Mouse (Mus musculus): ENCODE measurements around the gene Fam160a1. TPM values are rescaled to one million over a fixed set of nuclear protein-coding genes. Genes with fewer than 3 reads are reported as not detected.
A peak's percentile ranks its signal among the peaks of the same experiment; 100 is the strongest.

Gene Fam160a1
- polyA plus RNA-seq, 1 experiment from 2014 or later = 6.5 TPM

DNA sequence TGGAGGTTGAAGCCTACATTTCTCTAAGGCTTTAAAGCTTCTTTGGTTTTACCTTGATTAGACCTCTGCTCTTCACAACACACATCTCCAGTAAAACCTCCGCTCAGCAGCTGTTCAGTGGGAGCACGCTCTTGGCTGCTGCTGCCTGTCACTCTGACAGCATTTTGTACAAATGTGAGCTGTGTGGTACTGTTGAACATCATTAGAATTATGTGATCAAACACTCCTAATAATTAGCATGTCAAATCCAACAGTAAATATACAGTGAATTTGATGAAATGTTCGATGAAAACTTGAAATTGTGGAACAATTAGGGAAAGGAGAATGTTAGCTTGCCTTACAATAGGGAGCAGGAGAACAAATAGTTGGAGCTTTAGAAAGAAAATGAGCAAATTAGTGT lies 38.0 kb upstream of the Fam160a1 start:
- 0 out of 2 replicates have a peak, but pooled peaks cover 3% of the 10 kb centered on the region for H3K4me1 ChIP-seq (ENCODE audit: control insufficient read depth, insufficient read depth, low read length)
- H3K4me3 ChIP-seq (ENCODE audit: low read depth, low read length) = no peak overlapping the region
- DNase-seq (ENCODE audit: low spot score) = no peak
- H3K9me3 ChIP-seq (ENCODE audit: control insufficient read depth, low read length) = no peaks in the 10 kb centered on the region
- H3K9ac ChIP-seq (ENCODE audit: low read depth, low read length) = no peak overlapping the region
- no peaks in the 10 kb centered on the region for H3K36me3 ChIP-seq (ENCODE audit: control insufficient read depth, insufficient read depth, low read length)
- no peak overlapping the region for H3K4me2 ChIP-seq (ENCODE audit: low read depth, low read length)
- ATAC-seq (ENCODE audit: low read depth) = no peak
- no peaks in the 10 kb centered on the region for H3K27me3 ChIP-seq (replicated peaks; ENCODE audit: control insufficient read depth, insufficient read depth, low read length)
- WGBS = 80% methylated on average over 3 of the region's 3 CpGs
- no peak overlapping the region for H3K27ac ChIP-seq (replicated peaks; ENCODE audit: low read depth, low read length)

DNA sequence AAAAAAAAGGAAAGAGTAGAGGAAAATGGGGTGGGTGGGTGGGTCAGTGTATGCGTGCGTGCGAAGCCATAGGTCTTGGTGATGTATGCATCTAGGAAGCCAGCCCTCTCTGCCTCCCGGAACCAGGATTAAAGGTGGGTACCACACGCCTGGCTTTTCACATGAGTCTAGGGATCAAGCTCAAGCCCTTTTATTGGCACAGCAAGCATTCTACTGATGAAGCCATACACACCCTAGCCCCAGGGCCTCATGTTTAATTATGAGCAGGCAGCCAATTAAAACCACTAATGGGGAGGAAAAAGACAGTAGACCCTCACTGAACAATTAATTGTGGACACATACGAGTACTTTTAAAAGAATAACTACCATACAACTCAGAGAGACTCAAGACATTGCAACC lies 37.1 kb upstream of the Fam160a1 start:
- no peak overlapping the region for H3K9ac ChIP-seq (ENCODE audit: low read depth, low read length)
- H3K4me1 ChIP-seq (ENCODE audit: control insufficient read depth, insufficient read depth, low read length) = 0 out of 2 replicates have a peak, but pooled peaks cover 3% of the 10 kb centered on the region
- H3K27me3 ChIP-seq (replicated peaks; ENCODE audit: control insufficient read depth, insufficient read depth, low read length) = no peaks in the 10 kb centered on the region
- H3K4me2 ChIP-seq (ENCODE audit: low read depth, low read length) = no peak overlapping the region
- H3K36me3 ChIP-seq (ENCODE audit: control insufficient read depth, insufficient read depth, low read length) = no peaks in the 10 kb centered on the region
- no peak for DNase-seq (ENCODE audit: low spot score)
- no peaks in the 10 kb centered on the region for H3K9me3 ChIP-seq (ENCODE audit: control insufficient read depth, low read length)
- 87% methylated on average over 6 of the region's 6 CpGs for WGBS
- H3K4me3 ChIP-seq (ENCODE audit: low read depth, low read length) = no peak overlapping the region
- ATAC-seq (ENCODE audit: low read depth) = no peak
- H3K27ac ChIP-seq (replicated peaks; ENCODE audit: low read depth, low read length) = no peak overlapping the region

DNA sequence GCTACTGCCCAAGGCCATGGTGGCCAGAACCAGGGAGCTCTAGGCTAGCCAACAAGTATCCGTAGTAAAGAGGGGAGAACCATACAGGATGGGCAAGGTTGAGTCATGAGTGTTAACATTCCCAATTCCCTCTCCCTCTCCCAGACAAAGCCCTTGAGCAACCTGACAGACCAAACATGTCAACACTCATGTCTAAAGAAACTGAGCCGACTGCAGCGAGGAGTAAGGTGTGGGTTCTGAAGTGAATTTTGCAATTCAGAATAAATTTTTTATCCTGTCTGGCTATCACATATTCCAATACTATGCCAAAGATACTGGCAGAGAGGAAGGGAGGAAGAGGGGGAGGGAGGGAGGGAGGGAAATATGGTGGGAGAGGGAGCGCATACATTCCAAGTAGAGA lies 36.6 kb upstream of the Fam160a1 start:
- DNase-seq (ENCODE audit: low spot score) = no peak
- Histone ChIP-seq H3K36me3 (ENCODE audit: control insufficient read depth, insufficient read depth, low read length) (no peaks in the 10 kb centered on the region), H3K27ac (replicated peaks; ENCODE audit: low read depth, low read length) (no peak overlapping the region), H3K4me3 (ENCODE audit: low read depth, low read length) (no peak overlapping the region), H3K27me3 (replicated peaks; ENCODE audit: control insufficient read depth, insufficient read depth, low read length) (no peaks in the 10 kb centered on the region), H3K4me2 (ENCODE audit: low read depth, low read length) (no peak overlapping the region), H3K9ac (ENCODE audit: low read depth, low read length) (no peak overlapping the region), H3K9me3 (ENCODE audit: control insufficient read depth, low read length) (no peaks in the 10 kb centered on the region), H3K4me1 (ENCODE audit: control insufficient read depth, insufficient read depth, low read length) (0 out of 2 replicates have a peak, but pooled peaks cover 1% of the 10 kb centered on the region)
- no peak for ATAC-seq (ENCODE audit: low read depth)
- WGBS = 83% methylated on average over 4 of the region's 4 CpGs

- no peaks in the 10 kb centered on the region for H3K27me3 ChIP-seq (replicated peaks; ENCODE audit: control insufficient read depth, insufficient read depth, low read length)
- DNase-seq (ENCODE audit: low spot score) = no peak
- H3K9ac ChIP-seq (ENCODE audit: low read depth, low read length) = no peak overlapping the region
- no peaks in the 10 kb centered on the region for H3K4me1 ChIP-seq (ENCODE audit: control insufficient read depth, insufficient read depth, low read length)
- no peak overlapping the region for H3K27ac ChIP-seq (replicated peaks; ENCODE audit: low read depth, low read length)
- no peak overlapping the region for H3K4me3 ChIP-seq (ENCODE audit: low read depth, low read length)
- ATAC-seq (ENCODE audit: low read depth) = no peak
- no peaks in the 10 kb centered on the region for H3K36me3 ChIP-seq (ENCODE audit: control insufficient read depth, insufficient read depth, low read length)
- H3K4me2 ChIP-seq (ENCODE audit: low read depth, low read length) = no peak overlapping the region
- whole genome bisulfite sequencing = 88% methylated on average over 1 of the region's 1 CpGs
- no peaks in the 10 kb centered on the region for H3K9me3 ChIP-seq (ENCODE audit: control insufficient read depth, low read length)
Observed at GRCm38 (mm10) chr3:85850079-85850478, 33.0 kb upstream of the Fam160a1 start.

DNA sequence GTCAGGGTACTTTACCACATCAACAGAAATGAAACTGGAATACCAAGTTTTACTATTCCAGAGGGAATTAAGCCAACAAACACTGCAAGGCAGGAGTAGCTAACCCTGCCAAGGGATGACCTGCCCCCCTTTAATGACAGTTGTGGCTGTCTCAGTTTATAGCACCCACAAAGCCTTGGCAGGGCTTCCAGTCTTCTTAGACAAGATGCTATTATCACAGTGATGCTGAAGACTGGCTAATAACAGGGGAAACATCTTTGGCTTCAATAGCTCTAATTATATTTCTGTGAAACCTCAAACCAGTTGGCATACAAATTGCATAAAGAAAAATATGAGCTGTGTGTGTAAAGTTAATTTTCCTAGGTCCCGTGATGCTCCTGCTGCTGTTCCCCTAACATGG lies 29.2 kb upstream of the Fam160a1 start:
- WGBS = 73% methylated on average over 1 of the region's 1 CpGs
- Histone ChIP-seq H3K4me1 (ENCODE audit: control insufficient read depth, insufficient read depth, low read length) (peaks cover 8% of the 10 kb centered on the region), H3K4me3 (ENCODE audit: low read depth, low read length) (no peak overlapping the region), H3K4me2 (ENCODE audit: low read depth, low read length) (no peak overlapping the region), H3K27ac (replicated peaks; ENCODE audit: low read depth, low read length) (no peak overlapping the region), H3K9ac (ENCODE audit: low read depth, low read length) (no peak overlapping the region), H3K27me3 (replicated peaks; ENCODE audit: control insufficient read depth, insufficient read depth, low read length) (no peaks in the 10 kb centered on the region), H3K36me3 (ENCODE audit: control insufficient read depth, insufficient read depth, low read length) (no peaks in the 10 kb centered on the region), H3K9me3 (ENCODE audit: control insufficient read depth, low read length) (no peaks in the 10 kb centered on the region)
- peak; percentile 84 for DNase-seq (ENCODE audit: low spot score)
- peak; percentile 32; the same call in 1 of the 2 replicates for ATAC-seq (ENCODE audit: low read depth)

DNA sequence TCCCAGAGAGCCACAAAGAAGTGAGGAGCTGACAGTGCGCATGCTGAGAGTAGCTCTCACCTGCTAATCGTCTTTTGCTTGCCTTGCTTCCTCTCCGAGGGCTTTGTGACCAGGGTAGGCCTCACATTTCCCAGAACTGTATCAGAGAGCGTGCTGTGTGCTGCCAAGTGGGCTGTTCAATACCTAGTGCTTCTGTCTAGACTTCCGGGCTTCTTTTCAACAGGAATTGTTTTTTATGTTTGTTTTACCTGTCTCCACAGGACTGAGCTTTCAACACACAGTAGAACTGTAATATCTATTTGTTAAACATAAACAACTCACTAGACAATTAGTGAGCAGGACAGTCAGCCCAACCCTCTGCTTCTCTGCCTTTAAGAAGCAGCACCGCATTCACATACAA lies 28.2 kb upstream of the Fam160a1 start:
- WGBS = 82% methylated on average over 6 of the region's 6 CpGs
- DNase-seq (ENCODE audit: low spot score) (no peak), ATAC-seq (ENCODE audit: low read depth) (no peak)
- Histone ChIP-seq H3K4me2 (ENCODE audit: low read depth, low read length) (no peak overlapping the region), H3K27ac (replicated peaks; ENCODE audit: low read depth, low read length) (no peak overlapping the region), H3K9me3 (ENCODE audit: control insufficient read depth, low read length) (no peaks in the 10 kb centered on the region), H3K4me1 (ENCODE audit: control insufficient read depth, insufficient read depth, low read length) (peaks cover 8% of the 10 kb centered on the region), H3K4me3 (ENCODE audit: low read depth, low read length) (no peak overlapping the region), H3K27me3 (replicated peaks; ENCODE audit: control insufficient read depth, insufficient read depth, low read length) (no peaks in the 10 kb centered on the region), H3K36me3 (ENCODE audit: control insufficient read depth, insufficient read depth, low read length) (no peaks in the 10 kb centered on the region), H3K9ac (ENCODE audit: low read depth, low read length) (no peak overlapping the region)

DNA sequence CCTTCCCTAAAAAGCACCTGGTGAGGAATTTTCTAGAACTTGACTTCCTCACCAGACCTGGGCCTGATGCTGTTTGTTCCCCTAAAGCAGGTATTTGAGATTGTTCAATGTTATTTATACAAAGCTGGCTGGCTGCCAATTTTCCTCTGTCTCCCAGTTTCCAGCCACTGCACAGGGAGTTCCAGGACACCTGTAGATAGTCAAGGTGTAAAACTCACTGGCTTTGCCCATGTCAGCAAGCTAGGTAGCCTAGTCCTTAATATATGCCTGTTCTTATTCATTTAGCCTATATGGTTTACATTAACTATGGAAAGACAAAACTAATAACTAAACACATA lies 25.8 kb upstream of the Fam160a1 start:
- Histone ChIP-seq H3K27ac (replicated peaks; ENCODE audit: low read depth, low read length) (peak overlapping the region; percentile 84), H3K4me1 (ENCODE audit: control insufficient read depth, insufficient read depth, low read length) (peaks cover 8% of the 10 kb centered on the region), H3K9ac (ENCODE audit: low read depth, low read length) (no peak overlapping the region), H3K36me3 (ENCODE audit: control insufficient read depth, insufficient read depth, low read length) (no peaks in the 10 kb centered on the region), H3K4me3 (ENCODE audit: low read depth, low read length) (no peak overlapping the region), H3K4me2 (ENCODE audit: low read depth, low read length) (no peak overlapping the region), H3K27me3 (replicated peaks; ENCODE audit: control insufficient read depth, insufficient read depth, low read length) (no peaks in the 10 kb centered on the region), H3K9me3 (ENCODE audit: control insufficient read depth, low read length) (no peaks in the 10 kb centered on the region)
- ATAC-seq (ENCODE audit: low read depth) (no peak), DNase-seq (ENCODE audit: low spot score) (peak; percentile 55)

GRCm38 (mm10) chr3:85842177-85842880 lies 25.2 kb upstream of the Fam160a1 start:
- Histone ChIP-seq H3K4me1 (ENCODE audit: control insufficient read depth, insufficient read depth, low read length) (peaks cover 8% of the 10 kb centered on the region), H3K36me3 (ENCODE audit: control insufficient read depth, insufficient read depth, low read length) (no peaks in the 10 kb centered on the region), H3K4me3 (ENCODE audit: low read depth, low read length) (no peak overlapping the region), H3K27ac (replicated peaks; ENCODE audit: low read depth, low read length) (peak overlapping the region; percentile 84), H3K9ac (ENCODE audit: low read depth, low read length) (peak overlapping the region; percentile 35; the same call in 1 of the 2 replicates), H3K9me3 (ENCODE audit: control insufficient read depth, low read length) (no peaks in the 10 kb centered on the region), H3K27me3 (replicated peaks; ENCODE audit: control insufficient read depth, insufficient read depth, low read length) (no peaks in the 10 kb centered on the region), H3K4me2 (ENCODE audit: low read depth, low read length) (peak overlapping the region; percentile 13)
- ATAC-seq (ENCODE audit: low read depth) (peak; percentile 38), DNase-seq (ENCODE audit: low spot score) (no peak)
- WGBS = 42% methylated on average over 9 of the region's 9 CpGs
